Mouse (Mus musculus): Measurements from ENCODE around the gene Iqsec1.

- TF ChIP-seq EP300 (IDR thresholded peaks at IDR 0.05; ENCODE audit: low read depth) (no peak), CTCF (IDR thresholded peaks at IDR 0.05; ENCODE audit: low read depth) (peak; percentile 44)
Observed at GRCm38 (mm10) chr6:90825063-90825462, 163.4 kb downstream of the Iqsec1 start.
